Mouse (Mus musculus): ENCODE measurements around the gene Selenos. TPM values are rescaled to one million over a fixed set of nuclear protein-coding genes. Genes with fewer than 3 reads are reported as not detected.
"Not testable (repeated sequence)": the region's sequence is repeated elsewhere in the genome, so short reads cannot be mapped to it uniquely, and the experiment has no call there.

Selenos gene
- polyA plus RNA-seq, 1 experiment from 2014 or later = 107 TPM

DNA sequence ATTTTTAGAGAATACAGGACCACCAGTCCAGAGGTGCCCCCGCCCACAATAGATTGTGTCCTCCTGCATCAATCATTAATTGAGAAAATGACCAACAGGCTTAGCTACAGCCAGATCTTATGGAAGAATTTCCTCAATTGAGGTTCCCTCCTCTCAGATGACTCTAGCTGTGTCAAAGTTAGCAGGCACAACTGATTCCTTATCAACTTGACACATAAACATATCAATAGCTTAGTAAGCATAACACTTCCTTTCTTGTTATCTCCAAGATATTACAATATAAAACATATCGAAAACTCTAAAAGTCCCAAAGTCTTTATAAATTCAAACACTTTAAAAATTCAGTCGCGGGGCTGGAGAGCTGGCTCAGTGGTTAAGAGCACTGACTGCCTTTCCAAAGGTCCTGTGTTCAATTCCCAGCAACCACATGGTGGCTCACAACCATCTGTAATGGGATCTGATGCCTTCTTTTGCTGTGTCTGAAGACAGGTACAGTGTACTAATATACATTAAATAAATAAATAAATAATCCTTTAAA lies 25.4 kb upstream of the Selenos start:
- Histone ChIP-seq H3K27me3 (0 out of 2 replicates have a peak, but pooled peaks cover 3% of the 10 kb centered on the region), H3K4me1 (no peaks in the 10 kb centered on the region), H3K36me3 (no peaks in the 10 kb centered on the region), H3K9ac (no peak overlapping the region), H3K4me3 (replicated peaks) (no peak overlapping the region), H3K27ac (no peak overlapping the region), H3K4me2 (no peak overlapping the region), H3K9me3 (replicated peaks) (no peaks in the 10 kb centered on the region)
- WGBS = 92% methylated on average over 4 of the region's 4 CpGs
- no peak for ATAC-seq (replicated peaks; ENCODE audit: low FRiP score)

DNA sequence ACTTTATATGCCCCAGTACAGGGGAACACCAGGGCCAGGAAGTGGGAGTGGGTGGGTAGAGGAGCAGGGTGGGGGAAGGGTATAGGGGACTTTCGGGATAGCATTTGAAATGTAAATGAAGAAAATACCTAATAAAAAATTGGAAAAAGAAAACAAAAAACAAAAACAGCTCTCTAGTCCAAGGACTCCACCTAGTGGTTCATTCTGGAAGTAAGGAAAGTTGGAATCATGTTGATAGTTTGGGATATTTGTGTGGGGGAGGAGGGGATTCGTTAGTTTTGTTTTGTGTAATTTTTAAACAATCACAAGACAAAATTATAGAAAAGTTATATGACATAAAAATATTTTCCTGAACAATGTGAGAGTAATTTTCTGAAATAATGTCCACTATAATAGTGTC lies 24.1 kb upstream of the Selenos start:
- not testable (repeated sequence) for ATAC-seq (replicated peaks; ENCODE audit: low FRiP score); H3K27me3 ChIP-seq; H3K4me3 ChIP-seq (replicated peaks); H3K9me3 ChIP-seq (replicated peaks); H3K4me2 ChIP-seq; H3K9ac ChIP-seq; H3K4me1 ChIP-seq; H3K27ac ChIP-seq; H3K36me3 ChIP-seq
- WGBS = 8% methylated on average over 2 of the region's 2 CpGs

DNA sequence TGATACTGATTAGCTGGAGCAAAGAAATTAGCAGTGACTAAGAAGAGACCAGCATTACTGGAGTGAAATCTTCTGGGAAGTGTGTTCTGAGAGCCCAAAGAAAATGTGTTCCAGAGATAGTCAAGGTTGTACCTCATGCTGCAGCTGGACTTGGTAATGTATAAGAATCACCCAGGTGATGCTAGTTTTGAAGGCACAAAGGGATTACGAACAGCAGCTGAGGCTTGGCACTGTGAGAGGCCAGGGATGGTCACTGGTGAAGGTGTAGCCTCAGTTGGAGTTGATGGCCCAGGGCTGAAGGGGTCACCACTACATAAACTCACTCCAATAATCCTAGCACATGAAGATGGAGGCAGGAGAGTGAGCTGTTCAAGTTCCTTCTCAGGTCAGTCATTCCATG lies 20.7 kb upstream of the Selenos start, which contains the start of gene Snrpa1:
TSS of gene Snrpa1 (plus strand) at position 301 of the 400 bp plus-strand sequence.
- 81% methylated on average over 1 of the region's 1 CpGs for WGBS
- ATAC-seq (replicated peaks; ENCODE audit: low FRiP score) = no peak
- no peaks in the 10 kb centered on the region for H3K9me3 ChIP-seq (replicated peaks)
- peaks cover 15% of the 10 kb centered on the region for H3K36me3 ChIP-seq
- H3K27me3 ChIP-seq = 0 out of 2 replicates have a peak, but pooled peaks cover 3% of the 10 kb centered on the region
- H3K9ac ChIP-seq = peak within 1 kb of the TSS; percentile 89
- H3K4me3 ChIP-seq (replicated peaks) = peak within 1 kb of the TSS; percentile 99
- peak within 1 kb of the TSS; percentile 76 for H3K4me2 ChIP-seq
- peaks cover 17% of the 10 kb centered on the region for H3K4me1 ChIP-seq
- no peak within 1 kb of the TSS for H3K27ac ChIP-seq

DNA sequence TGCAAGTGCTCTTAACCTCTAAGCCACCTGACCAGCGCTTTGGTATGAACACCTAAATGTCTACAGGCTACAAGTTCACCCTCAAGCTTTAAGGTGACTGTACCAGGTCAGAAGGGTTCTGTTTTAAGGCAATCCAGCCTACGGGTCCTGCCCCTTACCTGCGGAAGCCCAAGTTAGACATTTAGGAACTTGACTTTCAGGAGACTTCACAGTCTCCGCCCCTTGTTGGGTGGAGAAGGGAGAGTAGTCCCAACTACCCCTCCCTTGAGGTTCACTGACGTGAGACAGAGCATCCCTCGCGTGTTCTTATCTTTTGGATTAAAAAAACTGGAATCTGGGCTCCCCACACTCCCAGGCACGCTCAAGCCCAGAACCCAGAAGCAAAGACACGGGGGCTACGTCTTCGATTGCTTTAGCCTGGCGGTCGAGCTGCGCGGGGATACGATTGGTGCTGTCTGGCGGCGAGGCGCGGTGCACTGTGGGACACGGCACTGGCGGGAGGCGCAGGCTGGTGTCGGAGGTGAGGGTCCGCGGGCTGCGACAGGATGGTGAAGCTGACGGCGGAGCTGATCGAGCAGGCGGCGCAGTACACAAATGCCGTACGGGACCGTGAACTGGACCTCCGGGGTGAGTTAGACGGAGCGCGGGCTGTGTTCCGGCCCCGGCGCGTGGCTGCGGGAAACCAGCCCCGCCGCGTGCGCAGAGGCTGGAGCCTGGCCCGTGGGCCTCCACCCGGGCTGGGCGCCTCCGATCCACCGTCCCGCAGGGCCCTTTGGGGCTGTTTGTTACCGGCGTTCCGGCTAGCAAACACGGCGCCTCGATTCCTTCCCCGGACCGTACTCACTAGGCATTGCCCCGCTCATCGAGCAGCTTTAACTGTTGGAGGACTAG lies 19.1 kb upstream of the Selenos start:
- no peaks in the 10 kb centered on the region for H3K9me3 ChIP-seq (replicated peaks)
- H3K4me2 ChIP-seq = peak overlapping the region; percentile 76
- H3K27me3 ChIP-seq = 0 out of 2 replicates have a peak, but pooled peaks cover 3% of the 10 kb centered on the region
- H3K4me1 ChIP-seq = peaks cover 17% of the 10 kb centered on the region
- peak overlapping the region; percentile 99 for H3K4me3 ChIP-seq (replicated peaks)
- WGBS = under 1% methylated on average over 64 of the region's 64 CpGs
- H3K36me3 ChIP-seq = peaks cover 27% of the 10 kb centered on the region
- peak overlapping the region; percentile 87 for H3K27ac ChIP-seq
- peak; percentile 95 for ATAC-seq (replicated peaks; ENCODE audit: low FRiP score)
- H3K9ac ChIP-seq = peak overlapping the region; percentile 89

DNA sequence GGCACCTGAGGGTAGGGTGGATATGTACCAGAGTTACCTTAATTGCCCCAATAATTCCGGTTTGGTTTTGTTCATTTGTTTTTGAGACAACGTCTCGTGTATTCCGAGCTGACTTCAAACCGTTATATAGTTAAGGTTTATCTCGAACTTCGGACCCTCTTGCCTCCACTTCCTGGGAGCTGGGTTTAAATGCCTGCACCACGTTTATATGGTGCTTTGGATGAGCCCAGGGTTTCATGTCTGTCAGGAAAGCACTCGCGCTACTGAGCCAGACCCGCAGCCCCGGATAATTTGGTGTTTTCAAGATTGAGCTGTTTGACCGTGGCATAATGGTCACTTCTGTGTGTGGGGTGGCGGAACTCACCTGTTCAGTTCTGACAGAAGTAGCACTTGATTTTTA lies 18.4 kb upstream of the Selenos start:
- peak overlapping the region; percentile 76 for H3K4me2 ChIP-seq
- 1% methylated on average over 14 of the region's 14 CpGs for WGBS
- H3K27me3 ChIP-seq = 0 out of 2 replicates have a peak, but pooled peaks cover 3% of the 10 kb centered on the region
- peaks cover 34% of the 10 kb centered on the region for H3K36me3 ChIP-seq
- ATAC-seq (replicated peaks; ENCODE audit: low FRiP score) = no peak
- peak overlapping the region; percentile 99 for H3K4me3 ChIP-seq (replicated peaks)
- H3K4me1 ChIP-seq = peaks cover 17% of the 10 kb centered on the region
- no peaks in the 10 kb centered on the region for H3K9me3 ChIP-seq (replicated peaks)
- H3K27ac ChIP-seq = peak overlapping the region; percentile 87; the same call in 1 of the 2 replicates
- H3K9ac ChIP-seq = peak overlapping the region; percentile 89

DNA sequence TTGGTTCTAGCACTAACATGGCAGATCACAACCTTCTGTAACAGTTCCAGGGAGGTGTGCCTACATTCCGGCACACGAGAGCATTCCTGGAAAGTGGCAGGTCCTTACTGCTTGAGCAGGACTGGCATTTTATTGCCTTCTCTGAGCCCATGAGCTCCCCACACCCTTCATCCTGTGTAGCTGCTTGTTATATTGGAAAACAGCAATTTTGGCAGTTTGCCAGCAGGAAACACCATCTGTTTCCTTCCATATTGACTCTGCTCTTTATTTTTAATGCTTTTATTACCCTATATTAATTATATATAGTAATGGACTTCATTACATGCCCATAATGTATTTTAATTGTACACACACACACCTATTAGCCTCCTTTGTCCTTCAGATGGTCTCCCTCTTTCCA lies 3.0 kb upstream of the Selenos start:
- peaks cover 61% of the 10 kb centered on the region for H3K36me3 ChIP-seq
- no peak for ATAC-seq (replicated peaks; ENCODE audit: low FRiP score)
- H3K27me3 ChIP-seq = no peaks in the 10 kb centered on the region
- 0 out of 2 replicates have a peak overlapping the region, but pooled peaks have one; percentile 6 for H3K27ac ChIP-seq
- H3K9ac ChIP-seq = no peak overlapping the region
- no peak overlapping the region for H3K4me3 ChIP-seq (replicated peaks)
- H3K9me3 ChIP-seq (replicated peaks) = no peaks in the 10 kb centered on the region
- no peak overlapping the region for H3K4me2 ChIP-seq
- peaks cover 21% of the 10 kb centered on the region for H3K4me1 ChIP-seq
- WGBS = 57% methylated on average over 2 of the region's 2 CpGs

DNA sequence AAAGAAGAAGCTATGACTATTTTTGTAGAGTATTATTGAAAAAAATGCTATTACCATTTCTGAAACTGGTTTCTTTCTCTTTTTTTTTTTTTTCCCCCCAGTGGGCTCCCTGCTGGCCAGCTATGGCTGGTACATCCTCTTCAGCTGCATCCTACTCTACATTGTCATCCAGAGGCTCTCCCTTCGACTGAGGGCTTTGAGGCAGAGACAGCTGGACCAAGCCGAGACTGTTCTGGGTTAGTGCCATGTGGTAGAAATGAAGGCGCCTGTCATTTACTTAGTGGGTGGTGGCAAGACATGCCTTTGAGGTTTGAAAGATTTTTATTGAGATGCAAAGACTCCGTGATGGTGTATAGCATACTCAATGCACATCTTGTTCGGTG lies 773 bp downstream of the Selenos start:
- H3K27me3 ChIP-seq = no peaks in the 10 kb centered on the region
- WGBS = 40% methylated on average over 5 of the region's 5 CpGs

DNA sequence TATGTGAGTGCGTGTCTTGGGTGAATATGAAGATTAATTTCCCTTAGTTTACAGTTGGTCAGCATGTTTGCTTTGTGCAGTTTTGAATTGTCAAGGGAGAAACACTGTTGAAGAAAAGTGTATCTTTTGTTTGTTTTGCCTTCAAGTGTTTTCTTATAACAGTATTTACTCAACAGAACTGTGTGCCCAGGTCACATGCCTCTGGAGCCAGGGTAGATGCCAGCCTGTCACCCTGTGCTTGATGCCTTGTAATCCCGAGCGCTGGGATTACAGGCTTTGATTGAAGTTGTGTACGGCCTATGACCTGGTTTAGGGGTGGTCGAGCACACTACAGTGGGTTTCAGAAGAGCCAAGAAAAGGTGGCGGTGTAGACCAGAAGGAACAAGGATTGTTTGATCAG lies 4.3 kb downstream of the Selenos start:
- no peak overlapping the region for H3K27ac ChIP-seq
- H3K4me3 ChIP-seq (replicated peaks) = no peak overlapping the region
- ATAC-seq (replicated peaks; ENCODE audit: low FRiP score) = no peak
- H3K4me1 ChIP-seq = peaks cover 28% of the 10 kb centered on the region
- H3K36me3 ChIP-seq = peaks cover 71% of the 10 kb centered on the region
- 79% methylated on average over 6 of the region's 6 CpGs for WGBS
- no peaks in the 10 kb centered on the region for H3K9me3 ChIP-seq (replicated peaks)
- H3K9ac ChIP-seq = no peak overlapping the region
- H3K27me3 ChIP-seq = no peaks in the 10 kb centered on the region
- H3K4me2 ChIP-seq = no peak overlapping the region

More for the DNA sequence above, 773 bp downstream of the Selenos start:
- H3K9me3 ChIP-seq (replicated peaks) = no peaks in the 10 kb centered on the region
- peak overlapping the region; percentile 91 for H3K27ac ChIP-seq
- peak overlapping the region; percentile 81 for H3K4me2 ChIP-seq
- H3K9ac ChIP-seq = peak overlapping the region; percentile 71
- H3K4me3 ChIP-seq (replicated peaks) = peak overlapping the region; percentile 80
- ATAC-seq (replicated peaks; ENCODE audit: low FRiP score) = no peak
- H3K36me3 ChIP-seq = peaks cover 56% of the 10 kb centered on the region
- H3K4me1 ChIP-seq = peaks cover 33% of the 10 kb centered on the region

DNA sequence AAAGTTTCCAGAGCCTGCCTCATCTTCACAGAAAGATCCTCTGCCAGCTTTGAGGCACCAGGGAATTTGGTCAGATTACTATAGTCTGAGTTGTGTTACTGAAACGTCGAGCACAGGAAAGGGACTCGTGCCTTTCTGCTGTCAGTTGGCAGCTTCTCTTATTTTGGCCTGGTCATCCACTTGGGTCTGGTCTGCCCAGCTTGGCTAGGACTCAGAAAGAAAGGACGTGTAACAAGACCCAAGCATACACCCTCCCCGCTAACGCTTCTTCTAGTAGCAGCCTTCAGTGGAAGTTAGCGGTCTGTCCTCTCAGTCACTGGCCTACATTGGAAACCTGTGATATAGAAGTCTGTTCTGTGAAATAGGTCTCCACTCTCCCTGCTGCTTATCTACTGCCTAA lies 5.1 kb downstream of the Selenos start:
- Histone ChIP-seq H3K27ac (no peak overlapping the region), H3K27me3 (no peaks in the 10 kb centered on the region), H3K36me3 (peaks cover 79% of the 10 kb centered on the region), H3K4me1 (peaks cover 24% of the 10 kb centered on the region), H3K4me2 (no peak overlapping the region), H3K4me3 (replicated peaks) (no peak overlapping the region), H3K9ac (no peak overlapping the region), H3K9me3 (replicated peaks) (no peaks in the 10 kb centered on the region)
- ATAC-seq (replicated peaks; ENCODE audit: low FRiP score) = no peak
- WGBS = 76% methylated on average over 7 of the region's 7 CpGs

DNA sequence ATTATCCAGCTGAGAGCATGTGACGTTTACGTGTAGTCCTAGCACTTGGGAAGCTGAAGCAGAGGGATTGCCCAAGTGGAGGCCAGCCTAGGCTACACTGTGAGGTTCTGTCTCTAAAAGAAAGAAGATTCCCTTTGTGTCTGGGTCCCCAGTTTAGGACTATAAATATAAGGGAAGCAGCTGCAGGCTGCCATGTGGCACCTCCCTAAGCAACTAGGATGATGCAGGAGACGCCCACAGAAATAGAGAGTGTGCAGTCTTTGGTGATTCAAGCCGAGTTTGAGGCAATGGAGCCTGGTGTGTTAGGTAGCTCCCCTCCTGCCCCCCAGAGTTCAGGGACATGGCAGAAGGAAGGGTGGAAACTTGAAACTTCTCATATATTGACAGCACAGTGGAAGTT lies 8.2 kb downstream of the Selenos start:
- Histone ChIP-seq H3K36me3 (peaks cover 95% of the 10 kb centered on the region), H3K4me1 (peaks cover 7% of the 10 kb centered on the region; the same call in 1 of the 2 replicates), H3K9me3 (replicated peaks) (no peaks in the 10 kb centered on the region), H3K9ac (no peak overlapping the region), H3K4me3 (replicated peaks) (no peak overlapping the region), H3K27me3 (no peaks in the 10 kb centered on the region), H3K4me2 (no peak overlapping the region), H3K27ac (no peak overlapping the region)
- WGBS = 89% methylated on average over 4 of the region's 4 CpGs
- ATAC-seq (replicated peaks; ENCODE audit: low FRiP score) = no peak

DNA sequence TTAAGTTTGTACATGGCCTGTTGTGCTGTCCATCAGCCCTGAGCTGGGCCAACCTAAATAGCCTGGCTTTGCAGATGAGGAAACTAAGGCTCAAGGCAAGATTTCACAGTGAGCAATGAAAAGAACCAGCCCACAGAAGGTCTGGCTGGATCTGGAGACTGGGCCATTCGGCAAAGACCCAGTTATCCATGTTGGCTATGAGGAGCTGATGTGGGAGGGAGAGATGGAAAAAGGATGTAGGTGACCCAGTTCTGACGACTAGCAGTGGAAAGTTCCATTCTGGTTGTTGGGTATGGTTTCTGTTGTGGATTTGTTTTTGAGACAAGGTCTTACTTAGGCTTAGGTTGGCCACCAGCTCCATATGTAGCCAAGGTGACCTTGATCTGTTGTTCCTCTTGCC lies 8.6 kb downstream of the Selenos start:
- H3K4me2 ChIP-seq = no peak overlapping the region
- ATAC-seq (replicated peaks; ENCODE audit: low FRiP score) = no peak
- no peak overlapping the region for H3K27ac ChIP-seq
- H3K27me3 ChIP-seq = no peaks in the 10 kb centered on the region
- no peak overlapping the region for H3K9ac ChIP-seq
- peaks cover 91% of the 10 kb centered on the region for H3K36me3 ChIP-seq
- H3K4me3 ChIP-seq (replicated peaks) = no peak overlapping the region
- no peaks in the 10 kb centered on the region for H3K9me3 ChIP-seq (replicated peaks)
- H3K4me1 ChIP-seq = peaks cover 7% of the 10 kb centered on the region; the same call in 1 of the 2 replicates
- WGBS = 86% methylated on average over 2 of the region's 2 CpGs

DNA sequence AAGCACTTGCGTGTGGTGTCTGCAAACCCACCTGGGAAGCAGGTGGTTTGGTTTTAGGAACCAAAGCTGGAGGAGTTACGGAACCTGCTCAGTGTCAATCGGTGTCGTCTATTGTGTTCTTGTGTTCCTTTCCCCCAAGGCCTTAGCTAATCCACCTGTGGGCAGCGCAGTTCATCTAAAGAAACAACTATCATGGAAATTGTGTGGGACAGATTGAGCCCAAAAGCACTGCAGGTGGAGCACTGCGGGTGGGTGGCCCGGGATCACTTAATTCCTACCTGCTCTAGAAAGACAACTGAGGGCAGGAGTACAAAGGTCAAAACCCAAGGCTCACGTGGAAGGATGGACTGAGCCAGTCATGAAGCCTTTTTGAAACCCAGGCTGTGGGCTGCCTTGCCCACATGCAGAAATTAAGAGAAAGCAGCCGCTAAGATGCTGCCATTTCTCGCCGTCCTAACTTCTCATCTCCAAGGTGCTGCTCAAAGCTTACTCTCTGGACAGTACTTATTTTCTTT lies 11.3 kb downstream of the Selenos start:
- Histone ChIP-seq H3K27me3 (no peaks in the 10 kb centered on the region), H3K4me3 (replicated peaks) (no peak overlapping the region), H3K36me3 (peaks cover 66% of the 10 kb centered on the region), H3K9ac (no peak overlapping the region), H3K9me3 (replicated peaks) (no peaks in the 10 kb centered on the region), H3K4me1 (no peaks in the 10 kb centered on the region), H3K4me2 (no peak overlapping the region), H3K27ac (no peak overlapping the region)
- WGBS = 88% methylated on average over 11 of the region's 11 CpGs
- ATAC-seq (replicated peaks; ENCODE audit: low FRiP score) = no peak
